Mouse (Mus musculus): ENCODE results near the gene Gm49661. TPM values are rescaled to one million over a fixed set of nuclear protein-coding genes. Genes with fewer than 3 reads are reported as not detected.
A peak's percentile ranks its signal among the peaks of the same experiment; 100 is the strongest.

Gene Gm49661
- not detected for polyA plus RNA-seq (2017; shearing (Covaris generic))

DNA sequence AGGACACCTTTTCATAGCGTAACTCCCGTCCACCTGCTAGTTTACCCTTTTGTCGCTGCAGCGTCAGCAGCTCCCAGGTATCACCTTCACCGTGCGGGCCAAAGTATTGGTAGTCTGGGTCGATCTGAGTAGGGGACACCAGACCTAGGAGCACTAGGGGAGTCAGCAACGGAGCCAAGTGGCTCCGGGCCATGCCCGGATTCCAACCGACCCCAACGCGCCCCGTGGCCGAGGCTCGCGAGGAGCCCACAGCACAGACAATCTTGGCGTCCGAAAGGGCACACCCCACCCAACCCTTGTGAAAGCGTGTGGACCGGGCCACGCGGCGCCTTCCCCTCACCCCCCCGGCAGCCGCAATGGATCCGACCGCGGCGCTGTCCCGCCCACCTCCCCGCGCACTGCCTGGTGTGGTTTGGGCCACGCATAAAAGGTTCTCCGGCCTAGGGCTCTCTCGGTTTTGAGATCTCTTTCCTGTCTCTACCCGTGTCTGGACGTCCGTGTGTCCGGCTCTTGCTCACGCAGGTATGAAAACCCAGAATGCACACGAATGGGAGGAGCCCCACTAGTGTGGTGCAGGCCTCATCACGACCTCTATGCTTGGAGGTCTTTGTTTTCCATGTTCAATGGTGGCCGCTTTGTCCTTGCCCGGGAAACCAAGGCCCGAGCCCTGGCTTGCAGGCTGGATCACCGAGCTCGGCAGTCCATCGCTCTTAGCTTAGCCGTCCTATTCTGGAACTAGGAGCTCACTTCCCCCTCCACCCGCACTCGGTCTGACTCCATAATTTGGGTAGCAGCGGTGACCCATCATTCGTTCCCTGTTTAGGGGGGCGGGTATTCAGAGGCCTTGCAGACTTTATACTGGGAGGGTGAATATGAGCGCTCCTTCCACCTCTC is at the start of gene Gm49661, which contains the start of the genes Prdx2 and Rnaseh2a:
TSS of gene Gm49661 (minus strand) at position 193 of the 894 bp plus-strand sequence.
TSS of gene Prdx2 (plus strand) at position 347 of the 894 bp plus-strand sequence.
TSS of gene Rnaseh2a (minus strand) at position 527 of the 894 bp plus-strand sequence.
- peak; percentile 39 for ATAC-seq

DNA sequence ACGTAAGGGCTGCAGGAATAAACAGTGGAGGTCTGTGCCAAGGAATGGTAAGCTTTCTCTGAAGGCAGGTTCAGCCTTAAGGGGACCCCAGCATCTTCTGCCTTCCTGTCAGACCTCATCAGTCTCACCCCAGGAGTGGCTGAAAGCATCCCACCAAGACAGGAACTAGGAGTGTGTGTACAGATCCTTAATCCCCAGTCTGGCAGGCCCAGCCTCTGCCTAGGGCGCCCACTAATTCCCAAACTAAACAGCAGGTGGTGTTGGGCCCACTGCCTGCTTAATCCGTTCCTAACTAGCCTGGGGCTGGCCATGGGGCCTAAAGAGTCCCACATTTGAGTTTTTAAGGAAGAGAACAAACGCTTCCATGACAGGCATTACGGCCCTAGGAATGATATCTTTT is 48.0 kb upstream of the Gm49661 start:
- no peak for ATAC-seq

DNA sequence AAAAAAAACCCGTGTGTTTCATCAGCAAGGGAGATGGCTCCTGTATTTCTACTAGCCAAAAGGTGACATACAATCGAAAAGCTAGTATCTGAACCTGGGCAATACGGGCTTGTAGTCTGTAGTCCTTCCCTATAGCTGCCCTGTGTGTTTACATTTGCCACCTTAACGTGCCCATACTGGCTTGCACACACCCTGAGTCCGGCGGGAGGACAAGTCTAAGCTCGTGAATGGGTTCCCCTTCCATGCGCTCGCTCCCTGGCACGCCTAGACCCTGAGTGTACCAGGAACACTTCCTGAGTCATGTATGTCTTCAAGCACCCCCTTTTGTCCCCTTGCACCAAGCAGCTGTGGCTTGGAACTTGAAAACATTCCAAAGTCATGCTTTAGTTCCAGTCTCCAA is 47.5 kb upstream of the Gm49661 start:
- no peak for ATAC-seq

DNA sequence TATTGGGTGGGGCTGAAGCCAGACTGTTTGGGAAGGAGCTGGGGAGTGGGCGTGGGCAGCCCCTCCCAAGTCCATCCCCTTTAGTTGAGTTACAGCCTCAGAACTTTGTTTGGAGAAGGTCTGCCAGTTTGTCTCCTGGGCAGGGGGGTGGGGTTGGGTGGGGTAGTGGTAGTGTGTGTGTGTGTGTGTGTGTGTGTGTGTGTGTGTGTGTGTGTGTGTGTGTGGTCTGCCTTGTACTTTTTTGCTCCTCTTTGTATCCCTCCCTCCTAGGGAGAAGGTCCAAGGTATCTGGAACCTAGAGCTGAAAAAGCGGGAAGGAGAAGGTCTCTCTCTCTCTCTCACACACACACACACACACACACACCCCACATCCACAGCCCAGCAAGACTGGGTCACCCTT is 45.2 kb upstream of the Gm49661 start, which contains the start of gene Best2:
TSS of gene Best2 (minus strand) at position 101 of the 400 bp plus-strand sequence.
- ATAC-seq = no peak

DNA sequence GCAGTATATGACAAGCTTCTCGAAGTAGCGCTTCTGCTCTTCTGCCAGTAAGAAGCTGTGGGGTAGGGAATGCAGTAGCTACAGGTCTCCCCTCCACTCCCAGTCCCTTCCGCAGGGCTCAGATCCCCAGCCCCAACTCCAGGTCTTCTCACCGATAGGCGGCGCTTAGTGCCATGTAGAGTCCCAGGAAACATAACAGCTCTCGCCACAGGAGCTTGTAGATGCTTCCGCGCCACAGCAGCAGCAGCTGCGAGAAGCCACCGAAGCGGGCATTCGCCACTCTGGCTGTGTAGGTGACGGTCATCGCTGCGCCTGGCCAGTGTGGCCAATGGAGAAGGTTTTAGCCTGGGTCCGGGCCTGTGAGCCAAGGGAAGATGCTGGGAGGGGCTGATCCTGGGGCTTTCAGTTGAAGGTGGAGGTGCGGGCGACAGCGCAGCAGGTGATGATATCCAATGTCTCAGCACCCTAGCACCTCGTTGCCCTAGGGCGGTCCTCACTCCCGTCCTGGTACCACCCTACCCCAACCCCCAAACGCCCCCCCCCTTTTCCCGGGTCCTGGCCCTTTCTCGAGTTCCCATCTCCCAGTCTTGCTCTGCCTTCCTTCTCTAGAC is 44.1 kb upstream of the Gm49661 start:
- peak; percentile 95 for ATAC-seq

DNA sequence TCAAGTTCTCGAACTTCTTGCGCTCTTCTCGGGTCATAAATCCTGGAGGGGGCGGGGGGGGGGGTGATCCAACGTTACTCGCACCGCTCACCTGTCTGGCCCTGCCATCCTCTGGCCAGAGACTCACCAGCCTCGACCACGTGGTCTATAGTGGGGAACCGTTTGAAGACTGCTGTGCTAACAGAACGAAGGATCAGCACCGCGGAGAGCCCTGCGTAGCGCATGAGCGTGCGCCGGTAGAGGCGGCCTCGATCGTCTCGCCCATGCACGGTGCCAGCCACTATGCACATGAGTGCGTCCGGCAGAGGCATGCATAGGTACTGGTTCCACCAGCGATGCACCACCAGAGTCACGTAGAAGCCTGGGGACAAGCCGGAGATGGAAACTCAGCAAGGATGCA is 42.0 kb upstream of the Gm49661 start:
- ATAC-seq = no peak

DNA sequence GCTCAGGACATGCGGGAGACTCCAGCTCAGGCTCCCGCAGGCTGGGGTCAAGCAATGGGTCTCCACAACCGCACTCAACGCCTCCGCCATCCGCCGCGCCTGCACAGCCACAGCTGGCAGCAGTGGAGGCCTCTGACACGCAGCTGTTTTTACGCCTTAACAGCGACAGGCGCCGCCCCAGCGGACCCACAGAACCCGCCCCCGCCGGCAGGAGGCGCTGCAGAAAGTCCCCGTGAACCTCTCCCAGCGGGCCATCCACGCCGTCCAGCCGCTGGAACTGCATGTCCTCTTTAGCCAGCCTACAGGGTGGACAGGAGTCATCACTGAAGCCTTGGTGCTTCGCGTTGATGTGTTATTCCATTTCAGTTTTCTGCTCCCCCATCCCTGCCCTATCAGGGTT is 38.5 kb upstream of the Gm49661 start:
- ATAC-seq = no peak

DNA sequence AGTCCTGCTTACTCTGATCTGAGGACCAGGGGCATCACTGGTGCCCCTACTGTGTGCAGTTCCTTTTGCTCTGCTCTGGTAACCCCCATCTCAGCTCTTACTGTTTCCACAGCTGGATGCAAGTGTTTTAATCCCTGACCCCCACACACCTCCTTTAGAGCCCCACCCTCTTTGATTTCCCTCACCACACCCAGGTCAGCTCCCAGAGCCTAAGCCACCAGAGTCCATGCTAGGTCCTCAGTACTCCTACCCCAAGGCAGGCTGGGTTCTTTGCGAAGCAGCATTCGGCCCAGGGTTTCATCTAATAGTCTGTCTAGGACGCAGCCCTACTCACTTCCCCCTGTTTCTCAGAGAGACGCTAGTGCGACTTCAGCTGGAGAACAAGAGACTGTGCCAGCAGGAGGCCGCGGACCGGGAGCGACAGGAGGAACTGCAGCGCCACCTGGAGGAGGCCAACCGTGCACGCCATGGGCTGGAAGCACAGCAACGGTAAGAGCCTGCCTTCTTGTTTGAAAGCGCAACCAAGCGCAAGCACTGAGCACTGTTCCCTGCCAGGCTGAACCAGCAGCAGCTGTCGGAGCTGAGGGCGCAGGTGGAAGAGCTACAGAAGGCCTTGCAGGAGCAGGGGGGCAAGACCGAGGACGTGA is 28.5 kb upstream of the Gm49661 start:
- peak; percentile 95 for ATAC-seq

DNA sequence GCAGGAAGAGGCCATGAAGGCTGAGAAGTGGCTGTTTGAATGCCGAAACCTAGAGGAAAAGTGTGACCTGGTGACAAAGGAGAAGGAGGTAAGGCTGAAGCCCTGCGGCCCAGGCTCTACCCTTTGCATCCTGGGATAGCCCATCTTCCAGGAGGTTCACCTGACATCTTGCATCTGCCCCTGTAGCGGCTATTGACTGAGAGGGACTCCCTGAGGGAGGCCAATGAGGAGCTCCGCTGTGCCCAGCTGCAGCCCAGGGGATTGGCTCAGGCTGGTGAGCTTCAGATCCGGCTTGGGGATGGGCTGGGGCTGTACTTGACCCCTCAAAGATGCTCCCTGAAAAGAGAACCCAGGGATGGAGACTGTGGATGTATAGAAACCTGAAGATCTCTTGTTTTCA is 27.7 kb upstream of the Gm49661 start:
- ATAC-seq = no peak

DNA sequence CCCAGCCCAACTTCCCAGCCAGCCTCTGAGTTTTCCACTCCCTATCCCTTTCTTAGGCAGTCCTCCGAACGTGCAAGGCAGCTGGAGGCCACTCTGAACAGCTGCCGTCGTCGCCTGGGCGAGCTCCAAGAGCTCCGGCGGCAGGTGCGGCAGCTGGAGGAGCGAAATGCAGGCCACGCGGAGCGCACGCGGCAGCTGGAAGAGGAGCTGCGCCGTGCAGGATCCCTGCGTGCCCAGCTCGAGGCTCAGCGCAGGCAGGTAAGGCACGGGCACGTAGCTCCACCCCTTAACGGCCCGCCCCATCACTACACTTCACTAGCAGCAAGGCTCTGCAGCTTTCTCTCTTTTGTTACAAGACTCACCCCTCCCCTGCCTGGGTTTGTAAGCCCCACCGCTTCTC is 26.4 kb upstream of the Gm49661 start:
- ATAC-seq = no peak

DNA sequence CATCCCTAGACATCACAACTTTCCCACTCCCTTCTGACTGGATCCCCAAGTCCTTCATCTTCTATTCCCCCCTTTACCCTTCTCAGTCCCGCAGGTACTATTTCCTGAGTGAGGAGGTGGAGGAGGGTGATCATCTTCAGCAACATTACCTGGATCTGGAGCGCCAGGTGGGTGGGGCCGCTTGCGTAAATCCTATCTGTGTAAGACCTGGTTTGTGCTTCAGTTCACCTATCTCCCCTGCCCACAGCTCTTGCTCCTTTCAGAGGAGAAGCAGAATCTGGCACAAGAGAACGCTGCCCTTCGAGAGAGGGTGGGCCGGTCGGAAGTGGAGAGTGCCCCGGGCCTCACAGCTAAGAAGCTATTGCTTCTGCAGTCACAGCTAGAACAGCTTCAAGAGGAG is 25.1 kb upstream of the Gm49661 start:
- ATAC-seq = no peak

DNA sequence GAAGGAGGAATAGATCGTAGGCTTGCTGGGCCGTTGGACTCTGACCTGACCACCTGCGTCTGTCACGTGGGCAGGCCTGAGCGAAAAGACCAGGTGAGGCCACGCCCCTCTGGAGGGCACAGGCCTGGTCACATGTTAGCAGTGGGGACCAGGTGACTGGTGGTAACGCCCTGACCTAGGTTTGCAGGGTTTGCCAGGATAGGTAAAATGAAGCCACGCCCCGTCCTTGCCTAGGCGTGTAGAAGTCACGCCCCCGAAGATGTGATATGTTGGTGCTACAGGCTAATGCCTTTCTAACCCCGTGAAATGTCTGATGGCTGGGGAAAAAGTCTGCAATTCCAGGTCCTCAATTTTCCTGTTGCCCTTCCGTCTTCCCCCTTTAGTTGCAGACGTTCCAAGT is 21.6 kb upstream of the Gm49661 start:
- ATAC-seq = no peak

DNA sequence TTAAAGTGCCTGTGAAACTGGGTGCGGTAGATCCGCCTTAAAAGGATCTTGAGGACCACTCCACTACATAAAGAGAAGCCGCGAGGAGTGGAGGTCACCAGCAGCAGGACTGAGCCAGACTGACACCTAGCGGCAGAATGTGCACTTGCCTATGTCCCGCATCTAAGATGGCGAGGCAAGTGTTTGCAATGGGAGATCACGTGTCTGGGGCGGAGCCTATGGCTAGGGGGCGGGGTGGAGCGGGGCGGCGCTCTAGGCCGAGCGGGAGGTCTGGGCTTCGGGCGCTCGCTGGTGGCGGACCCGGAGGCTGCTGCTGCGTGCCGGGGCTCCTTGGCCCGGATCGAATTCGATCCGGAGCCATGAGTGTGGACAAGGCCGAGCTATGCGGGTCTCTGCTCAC is 21.1 kb upstream of the Gm49661 start, which contains the start of gene Hook2:
TSS of gene Hook2 (plus strand) at position 255 of the 400 bp plus-strand sequence.
- peak; percentile 71 for ATAC-seq

DNA sequence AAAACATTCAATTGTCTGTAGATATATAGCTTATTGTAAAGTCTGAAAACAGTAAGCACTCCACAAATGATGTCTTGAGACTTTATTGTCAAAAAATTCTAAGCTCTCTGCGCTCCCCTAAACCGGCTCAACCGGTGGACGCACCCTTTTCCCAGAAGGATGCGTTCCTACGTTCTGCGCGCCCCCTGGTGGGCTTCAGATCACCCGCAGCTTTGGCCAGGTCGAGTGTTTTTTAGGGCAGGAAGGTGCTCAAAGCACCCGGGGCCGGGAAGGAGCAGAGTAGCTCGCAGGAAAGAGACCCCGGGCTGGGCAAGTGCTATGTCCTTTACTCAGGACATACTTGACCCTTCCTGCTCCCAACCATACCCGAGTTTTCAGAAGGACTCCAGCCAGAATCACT is 20.6 kb upstream of the Gm49661 start:
- ATAC-seq = peak; percentile 15

DNA sequence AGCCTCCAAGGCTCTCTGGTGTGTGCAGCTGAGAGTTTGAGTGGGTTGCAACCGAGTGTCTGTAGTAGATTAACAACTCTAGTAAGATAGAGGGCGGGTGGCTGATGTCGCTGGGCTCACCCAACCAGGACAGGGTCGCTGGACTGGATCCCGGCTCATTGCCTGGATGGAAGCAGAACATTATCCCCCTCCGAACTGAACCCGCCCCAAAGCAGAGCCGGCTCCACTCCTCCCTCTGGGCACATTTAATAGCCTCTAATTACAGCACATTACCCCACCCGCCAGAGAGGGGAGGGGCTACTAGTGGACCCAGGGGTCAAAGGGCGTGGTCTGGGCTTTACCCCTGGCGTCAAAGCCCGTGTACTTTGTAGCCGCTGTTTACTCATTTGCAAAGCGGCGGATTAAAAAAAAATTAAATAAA is 20.1 kb upstream of the Gm49661 start:
- no peak for ATAC-seq

DNA sequence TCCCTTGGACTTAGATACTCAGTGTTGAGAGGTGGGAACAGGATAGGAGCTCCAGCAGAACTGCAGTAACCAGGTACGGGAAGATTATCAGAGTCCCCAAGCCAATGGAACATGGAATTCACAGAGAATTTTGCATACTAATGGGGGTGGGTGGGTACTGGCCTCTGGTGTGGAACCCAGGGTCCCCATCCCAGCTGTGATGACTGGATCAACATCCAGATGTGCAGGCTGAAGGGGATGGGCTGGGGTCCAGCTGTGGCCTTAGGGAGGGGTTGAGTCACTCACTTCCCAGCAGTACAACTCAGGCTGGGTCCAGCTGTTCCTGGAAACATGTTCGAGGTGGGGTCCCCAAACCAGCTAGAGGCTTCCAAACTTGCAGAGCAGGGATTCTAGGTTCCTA is 18.7 kb upstream of the Gm49661 start:
- ATAC-seq = no peak

DNA sequence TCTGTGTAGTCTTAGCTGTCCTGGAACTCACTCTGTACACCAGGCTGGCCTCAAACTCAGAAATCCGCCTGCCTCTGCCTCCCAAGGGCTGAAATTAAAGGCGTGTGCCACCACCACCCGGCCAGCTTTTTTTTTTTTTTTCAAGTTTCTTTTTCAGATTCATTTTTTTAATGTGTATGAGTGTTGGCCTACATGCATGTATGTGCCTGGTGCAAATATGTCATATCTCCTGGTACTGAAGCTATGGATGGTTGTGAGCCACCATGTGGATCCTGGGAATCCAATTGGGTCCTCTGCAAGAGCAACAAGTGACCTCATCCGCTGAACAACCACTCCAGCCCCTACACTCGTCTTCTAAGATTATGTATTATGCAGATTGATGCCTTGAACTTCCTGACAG is 18.2 kb upstream of the Gm49661 start:
- ATAC-seq = no peak

DNA sequence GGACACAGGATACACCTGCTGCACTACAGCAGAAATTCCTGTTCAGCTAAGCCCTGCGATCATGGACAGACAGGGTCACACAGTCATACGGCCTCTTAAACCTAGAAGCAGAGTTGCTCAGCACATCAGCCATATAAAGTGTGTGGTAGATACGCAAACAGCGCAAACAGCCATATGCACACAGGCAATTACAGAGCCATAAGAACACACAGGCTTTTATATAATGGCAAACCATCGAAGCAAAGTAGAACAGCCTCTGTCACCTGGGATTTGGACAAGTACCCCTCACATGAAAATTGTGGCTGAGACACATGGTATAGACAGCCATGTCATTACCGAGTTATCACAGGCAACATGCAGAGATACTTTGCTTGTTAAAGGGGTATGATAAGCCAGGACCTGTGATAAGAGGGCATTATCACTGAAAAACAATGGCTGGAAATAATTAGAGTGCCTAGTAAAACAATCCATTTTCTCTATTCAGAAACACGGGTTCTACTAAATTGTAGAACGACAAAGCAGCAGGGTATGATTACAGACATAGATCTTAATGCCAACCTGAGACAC is 17.2 kb upstream of the Gm49661 start:
- ATAC-seq = no peak

DNA sequence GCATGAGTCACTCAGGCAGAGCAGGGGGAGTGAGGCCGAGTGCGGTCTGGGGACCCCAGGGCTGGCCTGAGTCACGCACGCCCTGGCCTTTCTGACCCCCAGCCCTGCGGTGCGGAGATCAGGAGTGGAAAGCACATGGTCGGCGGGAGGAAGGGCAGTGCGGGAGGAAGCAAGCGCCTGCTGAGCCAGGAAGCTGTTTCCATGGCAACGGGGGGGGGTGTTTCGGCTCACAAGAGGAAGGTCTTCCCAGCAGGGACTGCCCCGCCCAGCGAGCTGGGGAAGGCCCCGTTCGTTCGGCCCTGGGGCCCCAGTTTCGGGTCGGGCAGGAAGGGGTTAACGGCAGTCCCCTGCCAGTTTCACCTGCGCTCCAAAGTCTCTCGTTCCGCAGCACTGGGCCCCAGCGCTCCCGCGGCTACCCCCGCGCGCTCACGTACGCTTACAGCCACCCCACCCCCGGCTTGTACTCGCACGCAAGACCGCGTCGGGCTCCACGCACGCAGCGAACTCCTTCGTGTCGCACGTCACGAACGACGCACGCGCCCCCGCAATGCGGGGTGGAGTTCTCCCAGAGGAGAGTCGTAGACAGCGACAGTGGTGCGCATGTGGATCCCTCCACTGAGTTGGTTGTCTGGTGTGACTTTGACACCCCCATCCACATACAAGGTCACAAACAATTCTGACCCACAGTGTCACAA is 16.6 kb upstream of the Gm49661 start:
- peak; percentile 71 for ATAC-seq

DNA sequence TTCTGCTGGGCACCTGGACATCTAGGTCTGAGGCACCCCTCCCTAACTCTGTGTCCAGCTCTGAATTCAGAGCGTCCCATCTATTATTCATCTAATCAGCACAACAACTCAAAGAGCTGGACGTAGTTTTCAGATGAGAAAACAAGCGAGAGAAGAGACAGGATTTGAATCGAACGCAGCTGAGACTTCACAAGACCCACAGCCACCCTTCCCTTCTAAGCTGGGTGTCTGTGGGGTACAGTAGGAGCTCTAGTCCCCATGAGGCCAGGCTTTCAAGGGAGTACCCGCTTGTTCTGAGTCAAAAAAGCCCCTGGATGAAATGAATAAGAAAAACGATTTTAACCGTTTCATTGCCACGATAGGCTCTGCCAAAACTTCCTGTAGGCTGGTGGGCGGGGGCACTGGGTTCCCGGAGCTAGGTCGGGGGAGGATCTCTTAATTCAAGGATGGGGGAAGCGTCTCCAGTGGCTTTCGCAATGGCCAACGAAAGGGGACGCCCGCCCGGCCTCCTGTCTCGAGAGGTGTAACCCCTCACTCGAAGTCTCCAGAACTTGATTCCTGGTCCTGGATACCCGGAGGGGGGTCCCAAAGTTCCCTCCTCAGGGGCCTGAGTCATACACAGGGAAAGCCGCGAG is 15.9 kb upstream of the Gm49661 start:
- ATAC-seq = peak; percentile 12

DNA sequence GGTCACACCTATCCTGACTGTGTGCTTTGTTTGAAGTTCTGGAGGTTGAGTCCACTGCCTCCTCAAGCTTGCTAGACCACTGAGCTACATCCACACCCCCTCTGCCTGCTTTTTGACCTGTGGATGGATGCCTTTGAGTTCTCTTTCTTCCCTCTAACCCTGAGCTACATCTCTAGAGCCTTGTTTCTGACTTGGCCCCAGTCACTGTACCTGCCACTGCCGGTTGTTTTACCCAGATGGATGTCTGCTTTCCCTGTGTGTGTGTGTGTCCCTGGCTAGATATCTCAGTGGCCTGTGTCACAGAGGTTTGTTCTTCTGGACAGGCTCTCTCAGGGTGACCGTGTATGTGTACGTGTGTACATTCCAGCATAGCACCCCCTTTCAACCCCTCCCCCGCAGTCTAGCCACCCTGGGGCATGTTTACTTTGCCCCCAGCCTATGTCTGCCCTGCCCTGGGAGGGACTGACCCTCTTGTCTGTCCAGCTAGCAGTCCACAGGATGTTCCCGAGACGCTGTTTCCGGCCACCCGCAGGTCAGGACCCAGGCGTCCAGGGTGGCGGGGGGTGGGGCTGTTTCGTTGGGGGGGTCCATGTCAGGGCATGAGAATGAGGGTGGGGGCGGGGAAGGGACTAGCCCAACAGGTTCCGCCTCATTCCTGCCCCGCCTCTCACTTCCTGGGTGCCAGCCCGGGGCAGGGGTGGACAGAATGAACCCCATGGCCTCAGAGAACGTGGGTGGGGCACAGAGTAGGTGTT is 15.2 kb upstream of the Gm49661 start:
- no peak for ATAC-seq
